Mouse (Mus musculus) induced T-regulatory cell, adult 2 months (primary cell): ENCODE results near the gene Npas3.

Experiments
- DNase-seq: peaks from one replicate; pipeline ENCODE4 v3.0.0-alpha.2; 2012; ENCODE audit warnings: low read depth

Npas3 gene

GRCm38 (mm10) chr12:53695324-53695723 is 446.8 kb downstream of the Npas3 start:
- no peak for DNase-seq

- DNase-seq, result no peak
Measured at GRCm38 (mm10) chr12:53697645-53698044, 449.2 kb downstream of the Npas3 start.

GRCm38 (mm10) chr12:53698483-53699227 is 450.2 kb downstream of the Npas3 start:
- DNase-seq, result no peak

- no peak for DNase-seq
Measured at GRCm38 (mm10) chr12:53719896-53720295, 471.4 kb downstream of the Npas3 start.

GRCm38 (mm10) chr12:53722156-53722555 is 473.7 kb downstream of the Npas3 start:
- no peak for DNase-seq

GRCm38 (mm10) chr12:53722718-53723698 is 474.5 kb downstream of the Npas3 start:
- DNase-seq, result no peak

- DNase-seq, result no peak
Measured at GRCm38 (mm10) chr12:53729275-53729674, 480.8 kb downstream of the Npas3 start.

GRCm38 (mm10) chr12:53738549-53739292 is 490.2 kb downstream of the Npas3 start:
- DNase-seq, result no peak

- no peak for DNase-seq
Measured at GRCm38 (mm10) chr12:53746653-53747052, 498.2 kb downstream of the Npas3 start.

GRCm38 (mm10) chr12:53749375-53749774 is 500.9 kb downstream of the Npas3 start:
- no peak for DNase-seq

- no peak for DNase-seq
Measured at GRCm38 (mm10) chr12:53752281-53753072, 504.0 kb downstream of the Npas3 start.

- no peak for DNase-seq
Measured at GRCm38 (mm10) chr12:53753368-53753937, 505.0 kb downstream of the Npas3 start.

GRCm38 (mm10) chr12:53754236-53754635 is 505.8 kb downstream of the Npas3 start:
- DNase-seq, result no peak

- DNase-seq, result no peak
Measured at GRCm38 (mm10) chr12:53757631-53758030, 509.2 kb downstream of the Npas3 start.

- no peak for DNase-seq
Measured at GRCm38 (mm10) chr12:53758356-53758755, 509.9 kb downstream of the Npas3 start.

- DNase-seq, result no peak
Measured at GRCm38 (mm10) chr12:53764143-53764542, 515.7 kb downstream of the Npas3 start.

GRCm38 (mm10) chr12:53768392-53768791 is 519.9 kb downstream of the Npas3 start:
- DNase-seq, result no peak

- DNase-seq, result no peak
Measured at GRCm38 (mm10) chr12:53771394-53771936, 523.0 kb downstream of the Npas3 start.

- DNase-seq, result no peak
Measured at GRCm38 (mm10) chr12:53781850-53782552, 533.5 kb downstream of the Npas3 start.

GRCm38 (mm10) chr12:53789501-53789900 is 541.0 kb downstream of the Npas3 start:
- no peak for DNase-seq
